Mouse (Mus musculus) embryonic fibroblast, embryonic 13.5 days (primary cell): ENCODE data around the gene Ung. TPM values are rescaled to one million over a fixed set of nuclear protein-coding genes. Genes with fewer than 3 reads are reported as not detected.

Experiments
- H3K27ac ChIP-seq: 2 replicates; pipeline ENCODE4 v1.5.1; 2012; ENCODE audit warnings: low read length, control low read depth, inconsistent platforms; ENCODE audit not compliant: insufficient read depth
- H3K4me1 ChIP-seq: 2 replicates; pipeline ENCODE4 v1.6.1; 2011; ENCODE audit warnings: low read length; ENCODE audit not compliant: control insufficient read depth, insufficient read depth
- H3K4me3 ChIP-seq: 2 replicates; pipeline ENCODE4 v1.5.1; 2011; ENCODE audit warnings: mild to moderate bottlenecking, control low read depth, low read length; ENCODE audit not compliant: insufficient read depth
- CTCF ChIP-seq: IDR thresholded peaks from 2 replicates; pipeline ENCODE4 v1.5.1; 2011; ENCODE audit warnings: mild to moderate bottlenecking, control low read depth, low read length, moderate library complexity, borderline replicate concordance; ENCODE audit not compliant: insufficient read depth
- POLR2A ChIP-seq: IDR thresholded peaks from 2 replicates; pipeline ENCODE4 v1.6.1; 2011; ENCODE audit warnings: low read depth, mild to moderate bottlenecking, control low read depth, low read length, moderate library complexity
- polyA plus RNA-seq: library from polyadenylated mRNA; stranded (reverse); fragments of >200 nt; gene quantifications from 2 replicates; pipeline ENCODE4 v1.2.4, GENCODE M21; 2011; ENCODE audit warnings: low read depth; ENCODE audit not compliant: missing spikeins, insufficient read length

The Ung gene
- polyA plus RNA-seq, 1 experiment: 8.9 TPM

DNA sequence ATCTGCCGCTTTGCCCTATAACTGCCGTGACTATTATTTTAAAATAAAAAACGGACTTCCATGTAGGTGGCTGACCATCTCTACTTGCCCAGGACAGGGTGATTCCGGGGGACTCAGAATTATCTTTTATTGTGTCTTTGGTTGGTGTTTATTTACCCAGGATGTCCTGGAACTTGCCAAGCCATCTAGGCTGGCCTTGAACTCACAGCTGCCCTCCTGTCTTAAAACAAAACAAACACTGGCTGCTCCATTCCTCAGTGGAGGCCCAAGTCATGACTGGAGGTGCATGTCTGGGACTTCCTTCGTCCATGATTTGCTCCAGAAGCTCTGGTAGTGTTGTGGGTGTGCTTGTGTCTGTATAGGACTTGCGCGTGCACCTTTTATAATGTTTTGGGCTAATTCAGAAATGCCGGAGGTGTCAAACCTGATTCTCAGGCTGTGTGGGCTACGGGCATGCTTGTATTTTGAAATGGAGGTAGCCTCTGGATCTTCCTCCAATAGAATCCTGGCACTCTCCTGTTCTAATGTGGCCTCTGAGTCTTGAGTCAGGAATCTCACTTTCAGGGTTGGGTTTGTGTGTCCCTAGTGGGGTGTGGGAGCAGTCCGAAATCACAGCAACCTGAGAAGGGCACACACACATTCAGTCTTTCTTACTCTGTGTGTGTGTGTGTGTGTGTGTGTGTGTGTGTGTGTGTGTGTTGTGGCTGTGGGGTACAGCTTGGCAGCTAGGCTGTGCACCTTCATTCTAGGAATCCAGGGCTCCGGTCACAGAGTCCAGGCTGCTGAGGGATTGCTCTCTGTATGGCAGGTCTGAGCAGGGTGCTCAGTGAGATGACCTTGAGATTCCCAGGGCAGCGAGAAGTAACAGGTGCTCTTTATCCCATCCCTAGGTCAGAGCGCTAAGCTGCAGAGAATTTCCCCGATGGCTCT is 17.1 kb downstream of the Ung start:
- H3K4me3 ChIP-seq: no peak overlapping the region
- no peak for TF ChIP-seq POLR2A
- no peak for TF ChIP-seq CTCF
- no peak overlapping the region for H3K27ac ChIP-seq
- H3K4me1 ChIP-seq: no peaks in the 10 kb centered on the region

- TF ChIP-seq POLR2A (no peak), CTCF (no peak)
- H3K4me3 ChIP-seq: no peak overlapping the region
- no peak overlapping the region for H3K27ac ChIP-seq
- no peaks in the 10 kb centered on the region for H3K4me1 ChIP-seq
Observed at GRCm38 (mm10) chr5:114152359-114153092, 22.3 kb downstream of the Ung start.

GRCm38 (mm10) chr5:114153490-114153889 is 23.3 kb downstream of the Ung start:
- H3K4me1 ChIP-seq: no peaks in the 10 kb centered on the region
- H3K27ac ChIP-seq: no peak overlapping the region
- TF ChIP-seq CTCF (no peak), POLR2A (no peak)
- H3K4me3 ChIP-seq: no peak overlapping the region

- Histone ChIP-seq H3K27ac (no peak overlapping the region), H3K4me3 (no peak overlapping the region)
Observed at GRCm38 (mm10) chr5:114154765-114155164, 24.6 kb downstream of the Ung start.

DNA sequence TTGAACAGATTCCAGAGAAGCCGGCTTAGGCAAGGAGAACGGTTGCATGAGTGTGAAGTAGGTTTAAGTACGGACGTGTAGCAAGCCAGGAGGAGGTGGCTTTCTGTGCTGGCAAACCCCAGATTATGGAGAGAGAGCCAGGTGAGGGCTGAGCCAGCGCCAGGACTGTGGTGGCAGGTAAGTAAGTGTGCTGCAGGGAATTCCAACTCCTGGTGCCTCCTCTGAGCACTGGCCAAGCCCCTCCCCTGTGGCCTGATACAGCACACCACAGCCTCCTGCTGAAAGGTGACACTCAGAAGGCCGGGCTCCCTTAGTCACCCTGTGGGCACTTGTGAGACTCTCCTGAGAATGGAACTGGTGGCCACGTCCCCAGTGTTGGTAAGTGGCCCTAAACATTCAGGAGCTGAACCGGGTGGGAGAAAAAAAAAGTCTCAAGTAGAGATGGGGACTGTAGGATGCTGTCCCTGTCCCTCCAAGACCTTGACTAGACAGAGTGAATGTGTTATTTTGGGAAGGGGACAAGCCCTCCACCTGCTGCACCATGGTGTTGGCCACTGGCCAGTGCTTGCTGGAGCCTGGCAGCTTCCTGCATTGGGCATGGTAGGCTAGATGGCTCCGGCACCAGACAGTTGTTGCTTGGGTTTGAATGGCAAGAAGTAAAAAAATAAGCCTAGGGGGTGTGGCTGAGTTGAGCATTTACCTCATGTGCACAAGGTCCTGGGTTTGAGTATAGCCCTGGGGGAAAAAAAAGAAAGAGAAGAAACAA is 25.2 kb downstream of the Ung start:
- TF ChIP-seq POLR2A: no peak
- TF ChIP-seq CTCF: no peak
- Histone ChIP-seq H3K4me1 (no peaks in the 10 kb centered on the region), H3K27ac (no peak overlapping the region), H3K4me3 (no peak overlapping the region)

More at GRCm38 (mm10) chr5:114154765-114155164, 24.6 kb downstream of the Ung start:
- H3K4me1 ChIP-seq: no peaks in the 10 kb centered on the region
- TF ChIP-seq CTCF: no peak
- no peak for TF ChIP-seq POLR2A

DNA sequence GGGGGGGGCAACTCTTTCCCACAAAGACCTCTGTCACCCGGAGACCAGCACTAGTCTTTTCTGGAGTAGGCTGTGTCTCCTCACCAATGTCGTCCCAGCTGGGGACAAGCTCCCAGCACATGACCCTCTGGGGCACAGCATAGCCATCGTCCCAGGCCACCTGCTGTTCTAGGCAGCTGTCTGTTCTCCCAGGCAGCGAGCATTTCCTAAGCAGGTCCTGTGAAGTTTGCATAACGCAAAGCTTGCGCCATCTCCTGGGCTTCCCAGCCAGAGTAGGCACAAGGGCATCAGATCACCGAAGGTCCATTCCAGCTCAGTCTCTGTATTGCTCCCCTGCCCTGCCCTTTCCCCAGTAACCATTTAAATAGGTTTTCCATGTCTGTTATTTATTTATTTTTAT is 27.1 kb downstream of the Ung start:
- TF ChIP-seq POLR2A (no peak), CTCF (no peak)
- Histone ChIP-seq H3K4me1 (0 out of 2 replicates have a peak, but pooled peaks cover under 1% of the 10 kb centered on the region), H3K27ac (no peak overlapping the region), H3K4me3 (no peak overlapping the region)

DNA sequence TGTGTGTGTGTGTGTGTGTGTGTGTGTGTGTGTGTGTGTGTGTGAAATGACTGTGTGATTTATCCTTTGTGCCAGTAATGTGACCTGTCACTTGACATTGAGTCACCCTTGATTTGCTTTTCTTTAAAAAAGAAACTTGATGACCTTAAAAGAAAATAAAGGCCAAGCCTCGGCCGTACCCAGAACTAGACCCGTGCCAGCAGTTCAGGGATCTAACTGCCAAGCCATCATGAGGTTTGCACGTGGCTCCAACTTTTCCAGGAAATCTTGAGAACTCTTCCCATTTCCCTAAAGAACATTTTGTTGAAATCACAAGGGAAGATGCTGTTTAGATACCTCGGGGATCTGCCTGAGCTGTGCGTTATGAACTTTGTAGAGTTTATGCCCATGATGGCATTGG is 31.2 kb downstream of the Ung start:
- Histone ChIP-seq H3K4me1 (0 out of 2 replicates have a peak, but pooled peaks cover 3% of the 10 kb centered on the region), H3K27ac (no peak overlapping the region), H3K4me3 (no peak overlapping the region)
- no peak for TF ChIP-seq POLR2A
- TF ChIP-seq CTCF: no peak

DNA sequence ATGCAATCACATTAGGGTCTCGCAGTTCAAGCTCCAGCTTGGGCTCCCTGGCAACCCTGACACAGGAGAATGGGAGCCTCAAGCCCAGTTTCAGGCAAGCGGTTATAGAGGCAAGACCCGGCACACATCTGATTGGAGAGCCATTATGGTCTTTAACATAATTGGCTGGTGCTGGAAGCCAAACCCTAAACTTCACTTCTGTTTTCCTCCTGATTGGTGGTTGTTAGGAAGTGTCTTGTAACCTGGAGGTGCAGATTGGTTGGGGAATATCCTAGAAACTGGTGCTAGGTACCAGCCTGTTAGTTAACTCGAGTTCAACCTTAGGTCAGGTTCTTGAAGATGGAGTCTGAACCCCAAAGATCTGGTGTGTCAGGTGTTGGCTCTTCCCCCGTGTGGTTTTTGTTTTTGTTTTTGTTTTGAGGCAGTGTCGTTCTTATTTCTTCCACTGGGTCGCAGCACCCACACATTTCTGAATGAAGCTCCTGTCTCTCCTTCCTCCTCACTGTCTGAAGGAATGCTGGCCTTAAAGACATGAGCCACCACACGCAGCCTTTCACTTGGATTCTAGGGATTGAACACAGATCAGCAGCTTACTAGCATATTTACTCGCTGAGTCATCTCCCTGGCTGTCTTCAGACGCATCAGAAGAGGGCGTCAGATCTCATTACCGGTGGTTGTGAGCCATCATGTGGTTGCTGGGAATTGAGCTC is 32.1 kb downstream of the Ung start:
- no peak overlapping the region for H3K27ac ChIP-seq
- H3K4me1 ChIP-seq: 0 out of 2 replicates have a peak, but pooled peaks cover 3% of the 10 kb centered on the region
- H3K4me3 ChIP-seq: no peak overlapping the region
- TF ChIP-seq POLR2A (no peak), CTCF (no peak)
